Mouse (Mus musculus) midbrain, postnatal 0 days (tissue): ENCODE results near the gene Cerk. TPM values are rescaled to one million over a fixed set of nuclear protein-coding genes. Genes with fewer than 3 reads are reported as not detected.
A peak's percentile ranks its signal among the peaks of the same experiment; 100 is the strongest.
"Not testable (repeated sequence)": the region's sequence is repeated elsewhere in the genome, so short reads cannot be mapped to it uniquely, and the experiment has no call there.

Source experiments
- ATAC-seq: fragments of 200-750 bp; cut with Nextera tagmentation; 2 replicates; pipeline ENCODE4 v1.8.0; 2017; ENCODE audit warnings: moderate number of reproducible peaks, mild to moderate bottlenecking, moderate TSS enrichment, moderate library complexity; ENCODE audit not compliant: low FRiP score
- DNase-seq: peaks from one replicate; pipeline ENCODE4 v3.0.0-alpha.2; 2015; ENCODE audit warnings: low spot score
- H3K27ac ChIP-seq: fragments of 300-500 bp; sonication (generic); 2 replicates; pipeline ENCODE4 v1.5.1; 2014; ENCODE audit warnings: low read depth, mild to moderate bottlenecking, low read length, mixed read lengths
- H3K27me3 ChIP-seq: fragments of 300-500 bp; sonication (generic); 2 replicates; pipeline ENCODE4 v1.6.1; 2014; ENCODE audit warnings: low read length, control low read depth, mixed read lengths; ENCODE audit not compliant: insufficient read depth
- H3K36me3 ChIP-seq: fragments of 300-500 bp; sonication (generic); 2 replicates; pipeline ENCODE4 v1.6.1; 2014; ENCODE audit warnings: low read length, control low read depth, mixed read lengths; ENCODE audit not compliant: insufficient read depth
- H3K4me1 ChIP-seq: fragments of 300-500 bp; sonication (generic); 2 replicates; pipeline ENCODE4 v1.6.1; 2014; ENCODE audit warnings: mild to moderate bottlenecking, control low read depth, antibody characterized with exemption, low read length, mixed read lengths; ENCODE audit not compliant: insufficient read depth
- H3K4me2 ChIP-seq: fragments of 300-500 bp; sonication (generic); 2 replicates; pipeline ENCODE4 v1.6.1; 2014; ENCODE audit warnings: low read depth, mild to moderate bottlenecking, low read length, mixed read lengths; ENCODE audit not compliant: poor library complexity, severe bottlenecking
- H3K4me3 ChIP-seq: fragments of 300-500 bp; sonication (generic); 2 replicates; pipeline ENCODE4 v1.5.1; 2014; ENCODE audit warnings: low read depth, mild to moderate bottlenecking, low read length, moderate library complexity
- H3K9ac ChIP-seq: fragments of 300-500 bp; sonication (generic); replicated peaks from 2 replicates; pipeline ENCODE4 v1.6.1; 2014; ENCODE audit warnings: mild to moderate bottlenecking, low read length, moderate library complexity, mixed read lengths; ENCODE audit not compliant: poor library complexity, severe bottlenecking
- H3K9me3 ChIP-seq: fragments of 300-500 bp; sonication (generic); 2 replicates; pipeline ENCODE4 v1.6.1; 2016; ENCODE audit warnings: low read length, control low read depth
- CTCF ChIP-seq: IDR thresholded peaks from 2 replicates; pipeline ENCODE4 v1.5.1; 2016; ENCODE audit warnings: antibody characterized with exemption, mild to moderate bottlenecking
- WGBS: fragments of 180-500 bp; shearing (Covaris S2); extraction: QIAGEN DNeasy Blood & Tissue Kit; methylation state at CpG from one replicate; pipeline ENCODE4 v1.1.7; 2014; 5-methylcytosine and 5-hydroxymethylcytosine counted together
- polyA plus RNA-seq: library from polyadenylated mRNA; unstranded; fragments of >200 nt; fragmentation: Nextera tagmentation; extraction: Ambion mirVana; gene quantifications from 2 replicates; pipeline ENCODE4 v1.2.1, GENCODE M21; 2015
- total RNA-seq: library from RNA; depleted of rRNA; stranded (reverse); fragments of >200 nt; gene quantifications from 2 replicates; pipeline ENCODE4 v1.2.3, GENCODE M21; 2014

Gene Cerk
- total and polyA plus RNA-seq, 2 experiments from 2014 or later: 21.6 to 37.0 TPM

DNA sequence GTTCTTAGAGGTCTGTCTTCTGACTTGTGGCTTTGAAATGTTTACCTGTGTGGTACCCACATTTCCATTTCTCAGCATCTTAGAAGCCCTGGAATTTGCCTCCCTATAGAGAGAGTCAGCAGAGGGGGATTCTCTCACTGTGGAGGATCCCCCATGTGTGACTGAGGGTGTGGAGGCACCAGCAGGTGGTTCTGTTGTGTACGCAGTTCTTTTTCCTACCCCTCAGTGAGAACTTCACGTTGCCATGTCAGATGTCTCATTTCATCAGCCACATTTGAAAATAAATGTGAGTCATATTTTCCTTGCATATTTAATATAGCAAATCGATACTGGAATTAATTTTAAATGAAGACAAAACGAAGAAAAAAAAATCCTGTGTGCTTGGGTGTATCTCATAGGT lies 35.4 kb upstream of the Cerk start:
- H3K36me3 ChIP-seq: no peaks in the 10 kb centered on the region
- H3K4me2 ChIP-seq: no peak overlapping the region
- no peaks in the 10 kb centered on the region for H3K27me3 ChIP-seq
- H3K9ac ChIP-seq: no peak overlapping the region
- ATAC-seq (no peak), DNase-seq (no peak)
- WGBS: 74% methylated on average over 4 of the region's 4 CpGs
- TF ChIP-seq CTCF: no peak
- H3K4me1 ChIP-seq: no peaks in the 10 kb centered on the region
- H3K4me3 ChIP-seq: no peak overlapping the region
- H3K27ac ChIP-seq: no peak overlapping the region
- H3K9me3 ChIP-seq: no peaks in the 10 kb centered on the region

GRCm38 (mm10) chr15:86220715-86221114 lies 34.8 kb upstream of the Cerk start:
- Histone ChIP-seq H3K4me3 (no peak overlapping the region), H3K36me3 (no peaks in the 10 kb centered on the region), H3K27ac (no peak overlapping the region), H3K9ac (no peak overlapping the region), H3K4me1 (no peaks in the 10 kb centered on the region), H3K27me3 (no peaks in the 10 kb centered on the region), H3K4me2 (no peak overlapping the region), H3K9me3 (no peaks in the 10 kb centered on the region)
- ATAC-seq (no peak), DNase-seq (no peak)
- WGBS: 84% methylated on average over 4 of the region's 4 CpGs
- no peak for TF ChIP-seq CTCF

- 83% methylated on average over 5 of the region's 5 CpGs for WGBS
- H3K9me3 ChIP-seq: no peaks in the 10 kb centered on the region
- ATAC-seq (no peak), DNase-seq (no peak)
- no peak overlapping the region for H3K9ac ChIP-seq
- H3K36me3 ChIP-seq: no peaks in the 10 kb centered on the region
- TF ChIP-seq CTCF: no peak
- H3K27ac ChIP-seq: no peak overlapping the region
- 0 out of 2 replicates have a peak, but pooled peaks cover 2% of the 10 kb centered on the region for H3K4me1 ChIP-seq
- H3K27me3 ChIP-seq: no peaks in the 10 kb centered on the region
- H3K4me2 ChIP-seq: no peak overlapping the region
- H3K4me3 ChIP-seq: no peak overlapping the region
Observed at GRCm38 (mm10) chr15:86220229-86220630, 34.3 kb upstream of the Cerk start.

DNA sequence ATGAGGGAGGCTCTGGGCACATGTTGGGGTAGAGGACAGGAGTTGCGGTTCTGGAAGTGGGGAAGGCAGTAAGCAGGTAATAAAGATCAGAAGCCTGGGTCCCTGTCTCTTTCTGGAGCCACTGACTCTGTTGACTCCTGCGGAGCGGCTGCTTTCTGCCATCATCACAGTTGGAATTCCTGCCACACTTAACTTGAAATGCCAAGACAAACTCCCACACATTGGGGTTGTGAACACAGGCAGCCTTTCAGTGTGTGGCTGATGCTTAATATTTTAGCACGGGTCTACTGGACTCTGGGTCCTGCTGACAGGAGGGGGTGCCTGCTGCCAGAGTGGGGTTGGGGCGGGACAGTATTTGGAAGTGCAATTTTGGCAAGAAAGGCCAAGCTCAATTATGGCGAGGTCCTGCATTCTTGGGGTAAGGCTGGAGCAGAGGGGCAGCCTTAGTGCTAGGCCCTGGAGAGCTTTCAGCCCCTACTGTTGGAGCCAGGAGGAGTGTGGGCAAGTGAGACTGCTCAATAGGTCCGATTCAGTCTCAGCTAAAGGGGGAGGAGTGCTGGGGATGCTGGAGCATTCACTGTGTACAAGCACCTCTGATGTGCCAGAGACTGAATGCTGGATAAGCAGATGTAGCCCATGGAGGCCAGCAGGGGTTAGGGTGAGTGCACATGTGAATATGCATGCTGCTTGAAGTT lies 33.7 kb upstream of the Cerk start:
- no peaks in the 10 kb centered on the region for H3K9me3 ChIP-seq
- 84% methylated on average over 7 of the region's 7 CpGs for WGBS
- no peak for DNase-seq
- no peak overlapping the region for H3K27ac ChIP-seq
- H3K4me1 ChIP-seq: peaks cover 7% of the 10 kb centered on the region; the same call in 1 of the 2 replicates
- no peak for TF ChIP-seq CTCF
- no peaks in the 10 kb centered on the region for H3K27me3 ChIP-seq
- no peaks in the 10 kb centered on the region for H3K36me3 ChIP-seq
- no peak overlapping the region for H3K4me2 ChIP-seq
- no peak overlapping the region for H3K4me3 ChIP-seq
- H3K9ac ChIP-seq: no peak overlapping the region
- ATAC-seq: no peak

DNA sequence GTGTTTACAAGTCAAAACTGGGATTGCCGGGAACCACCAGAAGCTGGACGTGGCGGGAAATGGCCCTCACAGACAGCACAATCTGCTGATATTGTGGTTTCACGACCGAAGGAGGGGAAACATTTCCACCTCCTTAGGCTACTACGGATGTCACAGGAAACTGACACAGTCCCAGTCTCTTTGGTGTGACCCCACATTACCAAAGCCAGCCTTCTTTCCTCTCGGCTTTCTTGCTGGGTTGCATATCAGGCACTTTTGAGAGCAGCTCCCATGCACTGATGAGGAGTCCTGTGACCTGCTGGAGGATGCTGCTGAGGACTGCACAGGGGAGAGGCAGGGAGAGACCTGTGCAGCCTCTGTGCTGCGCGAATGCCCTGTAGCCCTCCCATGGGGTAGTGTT lies 30.7 kb upstream of the Cerk start:
- not testable (repeated sequence) for H3K9me3 ChIP-seq, ATAC-seq, H3K36me3 ChIP-seq, H3K4me2 ChIP-seq, H3K9ac ChIP-seq, H3K27me3 ChIP-seq, H3K27ac ChIP-seq, H3K4me3 ChIP-seq, DNase-seq
- peaks cover 12% of the 10 kb centered on the region; the same call in 1 of the 2 replicates for H3K4me1 ChIP-seq
- 90% methylated on average over 9 of the region's 9 CpGs for WGBS

GRCm38 (mm10) chr15:86214549-86215201 lies 28.7 kb upstream of the Cerk start:
- no peak for TF ChIP-seq CTCF
- Histone ChIP-seq H3K9me3 (no peaks in the 10 kb centered on the region), H3K27ac (peak overlapping the region; percentile 92), H3K4me1 (peaks cover 12% of the 10 kb centered on the region; the same call in 1 of the 2 replicates), H3K9ac (peak overlapping the region; percentile 86), H3K4me2 (peak overlapping the region; percentile 91), H3K36me3 (peaks cover 2% of the 10 kb centered on the region; the same call in 1 of the 2 replicates), H3K27me3 (no peaks in the 10 kb centered on the region), H3K4me3 (peak overlapping the region; percentile 85)
- 12% methylated on average over 25 of the region's 25 CpGs for WGBS
- DNase-seq: no peak
- ATAC-seq: no peak
